Mouse (Mus musculus) bone marrow macrophage, adult 2 months (primary cell): ENCODE results near the gene Itga2b.

ENCODE experiments used
- CTCF ChIP-seq: IDR thresholded peaks from 2 replicates; pipeline ENCODE4 v1.5.1; 2012; ENCODE audit warnings: low read depth, mild to moderate bottlenecking, low read length, moderate library complexity
- POLR2A ChIP-seq: IDR thresholded peaks from 2 replicates; pipeline ENCODE4 v1.6.1; 2012; ENCODE audit warnings: mild to moderate bottlenecking, low read depth, low read length, borderline replicate concordance

- TF ChIP-seq POLR2A (no peak), CTCF (no peak)
Observed at GRCm38 (mm10) chr11:102440255-102440654, 29.7 kb downstream of the Itga2b start.
